9 mouse cellular contexts compared by ENCODE assay signal in genomic region chr8:78899887-78900286, GRCm38 (mm10).
DNase-seq lines count a peak whose midpoint lies in the region; ATAC-seq and TF ChIP-seq lines count a peak whose summit lies in the region.
"Had no signal": no experiment of that assay in that cellular context is flagged by ENCODE, and none has a peak within 500 bp of the region (broad histone marks: within the 10 kb centered on the region; RNA-seq: fewer than 3 reads in every experiment).

No protein-coding gene starts in this region.

- DNase-seq in adrenal gland, adult 2 months = peak; percentile 69
- DNase-seq in embryo, embryonic 10.5 days (ENCODE audit: low spot score) = peak; percentile 88
- DNase-seq in gastrocnemius, postnatal 4 days (ENCODE audit: low spot score in 2 of 2) = peak; percentile 22 to 70
- DNase-seq in layer of hippocampus, adult 11-12 months (ENCODE audit: low spot score) = peak; percentile 77
- peak; percentile 86 for DNase-seq in retina, embryonic 14.5 days (ENCODE audit: low spot score)
- DNase-seq in thymus, postnatal 36 days = peak; percentile 38 to 59

- 36% methylated on average over 7 of the region's 7 CpGs for WGBS in lung, embryonic 15.5 days

- H3K27me3 ChIP-seq in E14TG2a.4 (ENCODE audit: insufficient read depth, low read length) = peaks cover 5% of the 10 kb centered on the region
- H3K27me3 ChIP-seq in lung, embryonic 15.5 days = no peaks in the 10 kb centered on the region
- H3K27me3 ChIP-seq: limb, embryonic 15.5 days had no signal

- peak; percentile 77 for TF ChIP-seq CTCF in E14TG2a.4 (conservative IDR thresholded peaks at IDR 0.05; ENCODE audit: low read length)

- H3K9me3 ChIP-seq in E14TG2a.4 (ENCODE audit: low read length) = peaks cover 24% of the 10 kb centered on the region
- H3K9me3 ChIP-seq in lung, embryonic 15.5 days = no peaks in the 10 kb centered on the region
- H3K9me3 ChIP-seq: limb, embryonic 15.5 days had no signal

- H3K27ac ChIP-seq in lung, embryonic 15.5 days = no peak overlapping the region
- H3K27ac ChIP-seq: limb, embryonic 15.5 days had no signal

- H3K4me2 ChIP-seq in lung, embryonic 15.5 days = no peak overlapping the region
- H3K4me2 ChIP-seq: limb, embryonic 15.5 days had no signal

- no peak overlapping the region for H3K9ac ChIP-seq in lung, embryonic 15.5 days
- H3K9ac ChIP-seq: limb, embryonic 15.5 days had no signal

- H3K36me3 ChIP-seq in E14TG2a.4 (ENCODE audit: insufficient read depth, low read length) = no peaks in the 10 kb centered on the region
- no peaks in the 10 kb centered on the region for H3K36me3 ChIP-seq in lung, embryonic 15.5 days
- H3K36me3 ChIP-seq: limb, embryonic 15.5 days had no signal

- ATAC-seq in lung, embryonic 15.5 days (ENCODE audit: borderline replicate concordance, extremely low read depth, low FRiP score, low TSS enrichment) = peak; percentile 40; the same call in 1 of the 2 replicates

- no peaks in the 10 kb centered on the region for H3K4me1 ChIP-seq in E14TG2a.4 (replicated peaks; ENCODE audit: low read depth, low read length)
- no peaks in the 10 kb centered on the region for H3K4me1 ChIP-seq in lung, embryonic 15.5 days
- H3K4me1 ChIP-seq: limb, embryonic 15.5 days had no signal

- no peak overlapping the region for H3K4me3 ChIP-seq in E14TG2a.4 (replicated peaks; ENCODE audit: low read length)
- no peak overlapping the region for H3K4me3 ChIP-seq in lung, embryonic 15.5 days
- H3K4me3 ChIP-seq: limb, embryonic 15.5 days had no signal
